Mouse (Mus musculus) urinary bladder, adult 2 months (tissue): ENCODE results near the gene Klf7. TPM values are rescaled to one million over a fixed set of nuclear protein-coding genes. Genes with fewer than 3 reads are reported as not detected.

Experiments
- DNase-seq: peaks from one replicate; pipeline ENCODE4 v3.0.0; 2022; ENCODE audit warnings: low spot score
- polyA plus RNA-seq: library from polyadenylated mRNA; depleted of rRNA; stranded (reverse); fragments of >200 nt; gene quantifications from 2 replicates; pipeline ENCODE4 v1.2.3, GENCODE M21; 2012

The Klf7 gene
- polyA plus RNA-seq, 1 experiment = 16.0 TPM

GRCm38 (mm10) chr1:64021986-64022385 lies 100.1 kb downstream of the Klf7 start:
- no peak for DNase-seq

GRCm38 (mm10) chr1:64020672-64021635 lies 101.1 kb downstream of the Klf7 start:
- no peak for DNase-seq

- DNase-seq = no peak
Observed at GRCm38 (mm10) chr1:64019127-64019635, 102.9 kb downstream of the Klf7 start.

- DNase-seq = no peak
Observed at GRCm38 (mm10) chr1:64018466-64019077, 103.5 kb downstream of the Klf7 start.

GRCm38 (mm10) chr1:64014091-64014490 lies 108.0 kb downstream of the Klf7 start:
- DNase-seq = no peak

GRCm38 (mm10) chr1:64008994-64009393 lies 113.1 kb downstream of the Klf7 start:
- no peak for DNase-seq

- DNase-seq = no peak
Observed at GRCm38 (mm10) chr1:64008031-64008430, 114.1 kb downstream of the Klf7 start.

GRCm38 (mm10) chr1:64005194-64005593 lies 116.9 kb downstream of the Klf7 start:
- no peak for DNase-seq

- DNase-seq = no peak
Observed at GRCm38 (mm10) chr1:64003525-64004291, 118.4 kb downstream of the Klf7 start.

GRCm38 (mm10) chr1:64002036-64002435 lies 120.0 kb downstream of the Klf7 start:
- DNase-seq = no peak

GRCm38 (mm10) chr1:64000597-64000996 lies 121.5 kb downstream of the Klf7 start:
- no peak for DNase-seq

- no peak for DNase-seq
Observed at GRCm38 (mm10) chr1:63999481-63999880, 122.6 kb downstream of the Klf7 start.

GRCm38 (mm10) chr1:63998901-63999300 lies 123.2 kb downstream of the Klf7 start:
- no peak for DNase-seq

- DNase-seq = no peak
Observed at GRCm38 (mm10) chr1:63998139-63998538, 123.9 kb downstream of the Klf7 start.

GRCm38 (mm10) chr1:63995828-63996227 lies 126.3 kb downstream of the Klf7 start:
- no peak for DNase-seq

- no peak for DNase-seq
Observed at GRCm38 (mm10) chr1:63995137-63995492, 127.0 kb downstream of the Klf7 start.

GRCm38 (mm10) chr1:63994248-63995136 lies 127.6 kb downstream of the Klf7 start:
- no peak for DNase-seq

GRCm38 (mm10) chr1:63992506-63992905 lies 129.6 kb downstream of the Klf7 start:
- DNase-seq = no peak

GRCm38 (mm10) chr1:63990416-63990815 lies 131.7 kb downstream of the Klf7 start:
- DNase-seq = no peak

- no peak for DNase-seq
Observed at GRCm38 (mm10) chr1:63980733-63981132, 141.3 kb downstream of the Klf7 start.
